In genomic region chr19:5425906-5426565, GRCm38 (mm10) we compare ENCODE assay signal across 7 mouse cellular contexts. TPM values are rescaled to one million over a fixed set of nuclear protein-coding genes. Genes with fewer than 3 reads are reported as not detected.
DNase-seq lines count a peak whose midpoint lies in the region; ATAC-seq lines count a peak whose summit lies in the region.

No protein-coding gene starts in this region.

- peaks cover 18% of the 10 kb centered on the region for H3K36me3 ChIP-seq in lung, embryonic 16.5 days (ENCODE audit: control insufficient read depth, insufficient read depth, low read length)
- H3K36me3 ChIP-seq in embryonic facial prominence, embryonic 10.5 days (replicated peaks) = peaks cover 58% of the 10 kb centered on the region
- H3K36me3 ChIP-seq in hindbrain, embryonic 15.5 days = peaks cover 14% of the 10 kb centered on the region
- H3K36me3 ChIP-seq in midbrain, embryonic 16.5 days (ENCODE audit: control insufficient read depth, insufficient read depth, low read length) = peaks cover 9% of the 10 kb centered on the region; the same call in 1 of the 2 replicates

- H3K9me3 ChIP-seq in lung, embryonic 16.5 days (ENCODE audit: control insufficient read depth, low read length) = no peaks in the 10 kb centered on the region
- H3K9me3 ChIP-seq in embryonic facial prominence, embryonic 10.5 days = no peaks in the 10 kb centered on the region
- H3K9me3 ChIP-seq in hindbrain, embryonic 15.5 days = no peaks in the 10 kb centered on the region
- H3K9me3 ChIP-seq in midbrain, embryonic 16.5 days (replicated peaks; ENCODE audit: control insufficient read depth, low read length, poor library complexity, severe bottlenecking) = no peaks in the 10 kb centered on the region

- H3K4me3 ChIP-seq in lung, embryonic 16.5 days (ENCODE audit: low read length) = peak overlapping the region; percentile 90
- H3K4me3 ChIP-seq in embryonic facial prominence, embryonic 10.5 days = peak overlapping the region; percentile 89
- peak overlapping the region; percentile 96 for H3K4me3 ChIP-seq in hindbrain, embryonic 15.5 days
- H3K4me3 ChIP-seq in midbrain, embryonic 16.5 days (ENCODE audit: low read depth, low read length) = peak overlapping the region; percentile 62

- peaks cover 21% of the 10 kb centered on the region for H3K4me1 ChIP-seq in lung, embryonic 16.5 days (replicated peaks; ENCODE audit: control insufficient read depth, insufficient read depth, low read length)
- H3K4me1 ChIP-seq in embryonic facial prominence, embryonic 10.5 days = peaks cover 38% of the 10 kb centered on the region
- peaks cover 51% of the 10 kb centered on the region for H3K4me1 ChIP-seq in hindbrain, embryonic 15.5 days (replicated peaks)
- H3K4me1 ChIP-seq in midbrain, embryonic 16.5 days (ENCODE audit: control insufficient read depth, insufficient read depth, low read length) = peaks cover 32% of the 10 kb centered on the region

- H3K27me3 ChIP-seq in lung, embryonic 16.5 days (ENCODE audit: control insufficient read depth, insufficient read depth, low read depth, low read length) = no peaks in the 10 kb centered on the region
- no peaks in the 10 kb centered on the region for H3K27me3 ChIP-seq in embryonic facial prominence, embryonic 10.5 days (replicated peaks; ENCODE audit: low read depth, poor library complexity, severe bottlenecking)
- no peaks in the 10 kb centered on the region for H3K27me3 ChIP-seq in hindbrain, embryonic 15.5 days
- H3K27me3 ChIP-seq in midbrain, embryonic 16.5 days (ENCODE audit: control insufficient read depth, insufficient read depth, low read depth, low read length) = no peaks in the 10 kb centered on the region

- WGBS in lung, embryonic 16.5 days = 80% methylated on average over 18 of the region's 18 CpGs
- WGBS in embryonic facial prominence, embryonic 10.5 days = 92% methylated on average over 18 of the region's 18 CpGs
- WGBS in hindbrain, embryonic 15.5 days = 90% methylated on average over 18 of the region's 18 CpGs
- 90% methylated on average over 18 of the region's 18 CpGs for WGBS in midbrain, embryonic 16.5 days

- no peak for ATAC-seq in lung, embryonic 16.5 days (ENCODE audit: low read depth)
- no peak for ATAC-seq in hindbrain, embryonic 15.5 days (ENCODE audit: low FRiP score, low read depth)
- ATAC-seq in midbrain, embryonic 16.5 days = no peak

- H3K27ac ChIP-seq in lung, embryonic 16.5 days (ENCODE audit: low read length) = peak overlapping the region; percentile 89
- H3K27ac ChIP-seq in embryonic facial prominence, embryonic 10.5 days (replicated peaks) = peak overlapping the region; percentile 97
- H3K27ac ChIP-seq in hindbrain, embryonic 15.5 days (replicated peaks) = peak overlapping the region; percentile 94
- H3K27ac ChIP-seq in midbrain, embryonic 16.5 days (ENCODE audit: low read length) = peak overlapping the region; percentile 92

- peak overlapping the region; percentile 59 for H3K4me2 ChIP-seq in lung, embryonic 16.5 days (ENCODE audit: low read depth, low read length)
- peak overlapping the region; percentile 77 for H3K4me2 ChIP-seq in hindbrain, embryonic 15.5 days
- H3K4me2 ChIP-seq in midbrain, embryonic 16.5 days (ENCODE audit: low read length) = peak overlapping the region; percentile 84

- DNase-seq in lung, adult 18-20 months = no peak
- no peak for DNase-seq in embryonic facial prominence, embryonic 10.5 days (ENCODE audit: low spot score)
- DNase-seq in ovary, adult 18-20 months (ENCODE audit: low spot score) = no peak
- DNase-seq in urinary bladder, postnatal 14 days (ENCODE audit: low spot score) = no peak

- H3K9ac ChIP-seq in lung, embryonic 16.5 days (ENCODE audit: low read length) = peak overlapping the region; percentile 98
- H3K9ac ChIP-seq in hindbrain, embryonic 15.5 days = peak overlapping the region; percentile 86
- peak overlapping the region; percentile 95 for H3K9ac ChIP-seq in midbrain, embryonic 16.5 days (ENCODE audit: low read depth, low read length)

RNA-seq across cellular contexts. Expression of gene AI837181, which starts 1.1 kb away (rescaled TPM):
- 20.7 and 28.3 TPM in 2 replicates for polyA plus RNA-seq in lung, embryonic 16.5 days (2015; fragmentation: Nextera tagmentation; extraction: Ambion mirVana)
- 49.5 and 55.0 TPM in 2 replicates for polyA plus RNA-seq in embryonic facial prominence, embryonic 10.5 days (2016; fragmentation: Nextera tagmentation; extraction: Ambion mirVana)
- 74.9 and 82.4 TPM in 2 replicates for polyA plus RNA-seq in hindbrain, embryonic 15.5 days (2015; fragmentation: Nextera tagmentation; extraction: Ambion mirVana)
- polyA plus RNA-seq in midbrain, embryonic 16.5 days (2015; fragmentation: Nextera tagmentation; extraction: Ambion mirVana) = 61.8 and 67.9 TPM in 2 replicates

RNA-seq across cellular contexts. Expression of gene Drap1, which starts 1.3 kb away (rescaled TPM):
- polyA plus RNA-seq in lung, embryonic 16.5 days (2015; fragmentation: Nextera tagmentation; extraction: Ambion mirVana) = 263 and 265 TPM in 2 replicates
- 222 and 242 TPM in 2 replicates for polyA plus RNA-seq in embryonic facial prominence, embryonic 10.5 days (2016; fragmentation: Nextera tagmentation; extraction: Ambion mirVana)
- polyA plus RNA-seq in hindbrain, embryonic 15.5 days (2015; fragmentation: Nextera tagmentation; extraction: Ambion mirVana) = 301 and 311 TPM in 2 replicates
- polyA plus RNA-seq in midbrain, embryonic 16.5 days (2015; fragmentation: Nextera tagmentation; extraction: Ambion mirVana) = 288 and 310 TPM in 2 replicates

RNA-seq across cellular contexts. Expression of gene Fosl1, which starts 21.3 kb away (rescaled TPM):
- not detected in 2 replicates for polyA plus RNA-seq in lung, embryonic 16.5 days (2015; fragmentation: Nextera tagmentation; extraction: Ambion mirVana)
- polyA plus RNA-seq in embryonic facial prominence, embryonic 10.5 days (2016; fragmentation: Nextera tagmentation; extraction: Ambion mirVana) = not detected in 2 replicates
- not detected in 2 replicates for polyA plus RNA-seq in hindbrain, embryonic 15.5 days (2015; fragmentation: Nextera tagmentation; extraction: Ambion mirVana)
- not detected in 2 replicates for polyA plus RNA-seq in midbrain, embryonic 16.5 days (2015; fragmentation: Nextera tagmentation; extraction: Ambion mirVana)

RNA-seq across cellular contexts. Expression of gene Tsga10ip, which starts 23.7 kb away (rescaled TPM):
- polyA plus RNA-seq in lung, embryonic 16.5 days (2015; fragmentation: Nextera tagmentation; extraction: Ambion mirVana) = 1.3 and 1.5 TPM in 2 replicates
- 0.28 and 0.72 TPM in 2 replicates for polyA plus RNA-seq in embryonic facial prominence, embryonic 10.5 days (2016; fragmentation: Nextera tagmentation; extraction: Ambion mirVana)
- polyA plus RNA-seq in hindbrain, embryonic 15.5 days (2015; fragmentation: Nextera tagmentation; extraction: Ambion mirVana) = not detected in 2 replicates
- polyA plus RNA-seq in midbrain, embryonic 16.5 days (2015; fragmentation: Nextera tagmentation; extraction: Ambion mirVana) = not detected in 2 replicates

RNA-seq across cellular contexts. Expression of gene Ccdc85b, which starts 31.7 kb away (rescaled TPM):
- 7.5 and 7.7 TPM in 2 replicates for polyA plus RNA-seq in lung, embryonic 16.5 days (2015; fragmentation: Nextera tagmentation; extraction: Ambion mirVana)
- 6.2 and 7.4 TPM in 2 replicates for polyA plus RNA-seq in embryonic facial prominence, embryonic 10.5 days (2016; fragmentation: Nextera tagmentation; extraction: Ambion mirVana)
- 12.8 and 14.0 TPM in 2 replicates for polyA plus RNA-seq in hindbrain, embryonic 15.5 days (2015; fragmentation: Nextera tagmentation; extraction: Ambion mirVana)
- polyA plus RNA-seq in midbrain, embryonic 16.5 days (2015; fragmentation: Nextera tagmentation; extraction: Ambion mirVana) = 9.5 and 10.2 TPM in 2 replicates
